Mouse (Mus musculus): ENCODE measurements at regions not wholly inside any gene's neighbourhood (a gene's known extent, or its start where the extent isn't known, plus 50 kb on each side); places are given as distances from the start of the nearest gene placed in this dataset.
"Not testable (repeated sequence)": the region's sequence is repeated elsewhere in the genome, so short reads cannot be mapped to it uniquely, and the experiment has no call there.

GRCm38 (mm10) chr16:23701156-23701555 lies 180.5 kb upstream of the Masp1 start:
- Histone ChIP-seq H3K27ac (ENCODE audit: low read depth, low read length) (no peak overlapping the region), H3K4me1 (ENCODE audit: control insufficient read depth, insufficient read depth, low read length) (no peaks in the 10 kb centered on the region), H3K4me3 (ENCODE audit: low read depth, low read length) (no peak overlapping the region), H3K36me3 (ENCODE audit: control insufficient read depth, insufficient read depth, low read length) (no peaks in the 10 kb centered on the region), H3K9me3 (ENCODE audit: control insufficient read depth, low read length) (no peaks in the 10 kb centered on the region), H3K27me3 (ENCODE audit: control insufficient read depth, insufficient read depth, low read length) (no peaks in the 10 kb centered on the region), H3K9ac (ENCODE audit: low read length) (no peak overlapping the region), H3K4me2 (no peak overlapping the region)
- WGBS: 40% methylated on average over 1 of the region's 1 CpGs
- ATAC-seq (ENCODE audit: low FRiP score) (no peak), DNase-seq (ENCODE audit: low spot score, missing footprints) (no peak)

- not testable (repeated sequence) for DNase-seq (ENCODE audit: low spot score, missing footprints); H3K4me3 ChIP-seq (ENCODE audit: low read depth, low read length); H3K36me3 ChIP-seq (ENCODE audit: control insufficient read depth, insufficient read depth, low read length); H3K4me2 ChIP-seq; H3K27me3 ChIP-seq (ENCODE audit: control insufficient read depth, insufficient read depth, low read length); H3K4me1 ChIP-seq (ENCODE audit: control insufficient read depth, insufficient read depth, low read length); ATAC-seq (ENCODE audit: low FRiP score); H3K27ac ChIP-seq (ENCODE audit: low read depth, low read length); H3K9ac ChIP-seq (ENCODE audit: low read length); H3K9me3 ChIP-seq (ENCODE audit: control insufficient read depth, low read length)
These were observed 173.6 kb upstream of the Masp1 start for GRCm38 (mm10) chr16:23694226-23694625.

GRCm38 (mm10) chr16:23690061-23690460 lies 169.4 kb upstream of the Masp1 start:
- no peaks in the 10 kb centered on the region for H3K27me3 ChIP-seq (ENCODE audit: control insufficient read depth, insufficient read depth, low read length)
- WGBS: 97% methylated on average over 2 of the region's 2 CpGs
- H3K4me3 ChIP-seq (ENCODE audit: low read depth, low read length): no peak overlapping the region
- no peak overlapping the region for H3K9ac ChIP-seq (ENCODE audit: low read length)
- no peaks in the 10 kb centered on the region for H3K9me3 ChIP-seq (ENCODE audit: control insufficient read depth, low read length)
- H3K27ac ChIP-seq (ENCODE audit: low read depth, low read length): no peak overlapping the region
- no peaks in the 10 kb centered on the region for H3K36me3 ChIP-seq (ENCODE audit: control insufficient read depth, insufficient read depth, low read length)
- no peak overlapping the region for H3K4me2 ChIP-seq
- H3K4me1 ChIP-seq (ENCODE audit: control insufficient read depth, insufficient read depth, low read length): peaks cover 2% of the 10 kb centered on the region; the same call in 1 of the 2 replicates
- DNase-seq (ENCODE audit: low spot score, missing footprints) (no peak), ATAC-seq (ENCODE audit: low FRiP score) (no peak)

GRCm38 (mm10) chr16:23686783-23687182 lies 166.2 kb upstream of the Masp1 start:
- H3K36me3 ChIP-seq (ENCODE audit: control insufficient read depth, insufficient read depth, low read length): no peaks in the 10 kb centered on the region
- no peak overlapping the region for H3K9ac ChIP-seq (ENCODE audit: low read length)
- no peaks in the 10 kb centered on the region for H3K27me3 ChIP-seq (ENCODE audit: control insufficient read depth, insufficient read depth, low read length)
- H3K4me3 ChIP-seq (ENCODE audit: low read depth, low read length): no peak overlapping the region
- H3K4me1 ChIP-seq (ENCODE audit: control insufficient read depth, insufficient read depth, low read length): peaks cover 2% of the 10 kb centered on the region; the same call in 1 of the 2 replicates
- 84% methylated on average over 8 of the region's 8 CpGs for WGBS
- no peak overlapping the region for H3K27ac ChIP-seq (ENCODE audit: low read depth, low read length)
- DNase-seq (ENCODE audit: low spot score, missing footprints) (no peak), ATAC-seq (ENCODE audit: low FRiP score) (no peak)
- H3K4me2 ChIP-seq: no peak overlapping the region
- H3K9me3 ChIP-seq (ENCODE audit: control insufficient read depth, low read length): no peaks in the 10 kb centered on the region

- WGBS: 80% methylated on average over 2 of the region's 2 CpGs
- ATAC-seq (ENCODE audit: low FRiP score): no peak
- H3K9me3 ChIP-seq (ENCODE audit: control insufficient read depth, low read length): no peaks in the 10 kb centered on the region
- H3K36me3 ChIP-seq (ENCODE audit: control insufficient read depth, insufficient read depth, low read length): no peaks in the 10 kb centered on the region
- H3K9ac ChIP-seq (ENCODE audit: low read length): no peak overlapping the region
- H3K4me3 ChIP-seq (ENCODE audit: low read depth, low read length): no peak overlapping the region
- H3K4me1 ChIP-seq (ENCODE audit: control insufficient read depth, insufficient read depth, low read length): no peaks in the 10 kb centered on the region
- H3K27ac ChIP-seq (ENCODE audit: low read depth, low read length): no peak overlapping the region
- H3K27me3 ChIP-seq (ENCODE audit: control insufficient read depth, insufficient read depth, low read length): no peaks in the 10 kb centered on the region
- no peak for DNase-seq (ENCODE audit: low spot score, missing footprints)
- H3K4me2 ChIP-seq: no peak overlapping the region
These were observed 159.8 kb upstream of the Masp1 start for GRCm38 (mm10) chr16:23680434-23680833.

GRCm38 (mm10) chr16:23672375-23672774 lies 151.8 kb upstream of the Masp1 start:
- ATAC-seq (ENCODE audit: low FRiP score) (no peak), DNase-seq (ENCODE audit: low spot score, missing footprints) (no peak)
- H3K4me3 ChIP-seq (ENCODE audit: low read depth, low read length): no peak overlapping the region
- no peak overlapping the region for H3K4me2 ChIP-seq
- no peaks in the 10 kb centered on the region for H3K36me3 ChIP-seq (ENCODE audit: control insufficient read depth, insufficient read depth, low read length)
- WGBS: 63% methylated on average over 6 of the region's 6 CpGs
- H3K27ac ChIP-seq (ENCODE audit: low read depth, low read length): no peak overlapping the region
- H3K4me1 ChIP-seq (ENCODE audit: control insufficient read depth, insufficient read depth, low read length): no peaks in the 10 kb centered on the region
- no peak overlapping the region for H3K9ac ChIP-seq (ENCODE audit: low read length)
- no peaks in the 10 kb centered on the region for H3K9me3 ChIP-seq (ENCODE audit: control insufficient read depth, low read length)
- no peaks in the 10 kb centered on the region for H3K27me3 ChIP-seq (ENCODE audit: control insufficient read depth, insufficient read depth, low read length)

GRCm38 (mm10) chr16:23670161-23670560 lies 149.5 kb upstream of the Masp1 start:
- Histone ChIP-seq H3K9me3 (ENCODE audit: control insufficient read depth, low read length) (no peaks in the 10 kb centered on the region), H3K27me3 (ENCODE audit: control insufficient read depth, insufficient read depth, low read length) (no peaks in the 10 kb centered on the region), H3K4me3 (ENCODE audit: low read depth, low read length) (no peak overlapping the region), H3K27ac (ENCODE audit: low read depth, low read length) (no peak overlapping the region), H3K9ac (ENCODE audit: low read length) (no peak overlapping the region), H3K4me1 (ENCODE audit: control insufficient read depth, insufficient read depth, low read length) (no peaks in the 10 kb centered on the region), H3K4me2 (no peak overlapping the region), H3K36me3 (ENCODE audit: control insufficient read depth, insufficient read depth, low read length) (no peaks in the 10 kb centered on the region)
- no peak for ATAC-seq (ENCODE audit: low FRiP score)
- 67% methylated on average over 4 of the region's 4 CpGs for WGBS
- no peak for DNase-seq (ENCODE audit: low spot score, missing footprints)

- Histone ChIP-seq H3K4me2 (no peak overlapping the region), H3K4me3 (ENCODE audit: low read depth, low read length) (no peak overlapping the region), H3K9ac (ENCODE audit: low read length) (no peak overlapping the region), H3K27me3 (ENCODE audit: control insufficient read depth, insufficient read depth, low read length) (no peaks in the 10 kb centered on the region), H3K9me3 (ENCODE audit: control insufficient read depth, low read length) (no peaks in the 10 kb centered on the region), H3K36me3 (ENCODE audit: control insufficient read depth, insufficient read depth, low read length) (no peaks in the 10 kb centered on the region), H3K27ac (ENCODE audit: low read depth, low read length) (no peak overlapping the region), H3K4me1 (ENCODE audit: control insufficient read depth, insufficient read depth, low read length) (no peaks in the 10 kb centered on the region)
- 85% methylated on average over 4 of the region's 4 CpGs for WGBS
- ATAC-seq (ENCODE audit: low FRiP score): no peak
- DNase-seq (ENCODE audit: low spot score, missing footprints): no peak
These were observed 149.0 kb upstream of the Masp1 start for GRCm38 (mm10) chr16:23669651-23670050.

Measured in midbrain, embryonic 11.5 days (tissue).